Mouse (Mus musculus): ENCODE measurements around the gene Kcnma1. TPM values are rescaled to one million over a fixed set of nuclear protein-coding genes. Genes with fewer than 3 reads are reported as not detected.

Gene Kcnma1
- polyA plus RNA-seq, 1 experiment from 2014 or later, result 9.0 TPM

DNA sequence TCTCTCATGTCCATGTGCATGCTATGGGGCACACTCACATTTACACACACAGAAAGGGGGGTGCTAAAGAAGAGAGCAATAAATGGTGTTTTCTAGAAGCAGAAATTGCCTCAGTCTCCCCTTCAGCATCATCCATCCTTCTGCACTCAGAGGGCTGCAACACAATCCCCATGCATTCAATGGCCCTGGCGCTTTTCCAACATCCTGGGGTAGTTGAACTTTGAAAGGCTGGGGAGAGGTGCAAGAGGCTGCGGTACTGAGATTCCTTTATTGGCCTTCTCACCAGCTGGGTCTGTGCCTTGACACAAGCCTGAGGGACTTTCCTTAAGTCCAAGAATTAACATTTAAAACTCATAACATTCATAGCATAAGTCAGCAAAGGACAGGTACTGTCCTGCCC lies 8.0 kb downstream of the Kcnma1 start:
- no peak overlapping the region for H3K9ac ChIP-seq (replicated peaks)
- H3K4me2 ChIP-seq (replicated peaks), result no peak overlapping the region
- H3K27me3 ChIP-seq, result peaks cover 24% of the 10 kb centered on the region
- no peak overlapping the region for H3K27ac ChIP-seq (replicated peaks)
- 29% methylated on average over 2 of the region's 2 CpGs for WGBS
- H3K36me3 ChIP-seq, result no peaks in the 10 kb centered on the region
- no peaks in the 10 kb centered on the region for H3K9me3 ChIP-seq
- ATAC-seq (replicated peaks), result no peak
- no peak overlapping the region for H3K4me3 ChIP-seq
- peaks cover 11% of the 10 kb centered on the region; the same call in 1 of the 2 replicates for H3K4me1 ChIP-seq

DNA sequence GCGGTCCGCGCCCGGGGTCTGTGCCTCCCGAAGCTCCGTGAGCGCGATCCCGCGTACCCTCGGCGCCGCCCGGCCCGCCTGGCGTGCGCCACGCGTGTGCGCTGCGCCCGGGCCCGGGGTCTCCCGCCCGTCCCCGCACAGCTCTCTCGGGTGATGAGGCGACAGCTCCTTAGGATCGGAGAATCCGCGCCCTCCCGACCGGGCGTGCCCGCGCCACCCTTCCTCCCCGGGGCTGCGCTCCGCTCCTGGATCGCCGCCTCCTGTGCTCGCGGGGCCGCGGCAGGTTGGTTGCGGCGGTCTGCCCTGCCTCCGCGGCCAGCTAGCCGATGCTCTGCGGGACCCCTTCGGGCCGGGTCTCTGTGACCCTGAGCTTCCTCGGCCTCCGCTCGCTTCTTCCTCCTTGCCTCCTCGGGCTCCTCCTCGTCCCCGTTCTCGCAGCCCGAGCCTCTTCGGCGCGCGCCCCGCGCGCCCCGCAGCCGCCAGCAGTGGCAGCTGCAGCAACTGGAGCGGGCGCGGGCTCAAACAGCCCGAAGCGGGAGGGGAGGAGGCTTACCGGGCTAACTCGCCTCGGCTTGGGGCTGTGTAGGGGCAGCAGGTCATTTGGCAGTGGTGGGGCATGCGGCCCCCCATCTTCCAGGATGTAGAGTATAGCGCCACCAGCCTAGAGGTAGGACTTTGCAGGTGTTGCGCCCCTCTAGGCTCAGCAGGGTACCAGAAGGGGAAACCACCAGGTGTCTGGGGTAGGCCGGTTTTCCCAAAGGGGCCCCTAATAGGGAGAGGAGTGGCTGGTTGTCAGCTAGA lies 9.6 kb downstream of the Kcnma1 start:
- peak overlapping the region; percentile 70 for H3K4me2 ChIP-seq (replicated peaks)
- ATAC-seq (replicated peaks), result peak; percentile 77
- H3K4me1 ChIP-seq, result peaks cover 11% of the 10 kb centered on the region; the same call in 1 of the 2 replicates
- WGBS, result under 1% methylated on average over 66 of the region's 82 CpGs
- H3K27me3 ChIP-seq, result peaks cover 27% of the 10 kb centered on the region
- no peaks in the 10 kb centered on the region for H3K36me3 ChIP-seq
- peak overlapping the region; percentile 72 for H3K4me3 ChIP-seq
- peak overlapping the region; percentile 88 for H3K27ac ChIP-seq (replicated peaks)
- peak overlapping the region; percentile 78 for H3K9ac ChIP-seq (replicated peaks)
- H3K9me3 ChIP-seq, result no peaks in the 10 kb centered on the region

- peak; percentile 80 for ATAC-seq (replicated peaks)
- peaks cover 27% of the 10 kb centered on the region for H3K27me3 ChIP-seq
These were observed 10.6 kb downstream of the Kcnma1 start for GRCm38 (mm10) chr14:24003450-24004381.

GRCm38 (mm10) chr14:24002647-24003046 lies 11.6 kb downstream of the Kcnma1 start:
- Histone ChIP-seq H3K9ac (replicated peaks) (no peak overlapping the region), H3K4me2 (replicated peaks) (peak overlapping the region; percentile 70), H3K27ac (replicated peaks) (no peak overlapping the region), H3K9me3 (no peaks in the 10 kb centered on the region), H3K27me3 (peaks cover 27% of the 10 kb centered on the region), H3K36me3 (no peaks in the 10 kb centered on the region), H3K4me1 (peaks cover 11% of the 10 kb centered on the region; the same call in 1 of the 2 replicates), H3K4me3 (peak overlapping the region; percentile 72)
- no peak for ATAC-seq (replicated peaks)
- 39% methylated on average over 5 of the region's 5 CpGs for WGBS

More at GRCm38 (mm10) chr14:24003450-24004381, 10.6 kb downstream of the Kcnma1 start:
- peak overlapping the region; percentile 70 for H3K4me2 ChIP-seq (replicated peaks)
- peak overlapping the region; percentile 72 for H3K4me3 ChIP-seq
- H3K9ac ChIP-seq (replicated peaks), result peak overlapping the region; percentile 78
- H3K9me3 ChIP-seq, result no peaks in the 10 kb centered on the region
- H3K27ac ChIP-seq (replicated peaks), result peak overlapping the region; percentile 88
- H3K36me3 ChIP-seq, result no peaks in the 10 kb centered on the region
- H3K4me1 ChIP-seq, result peaks cover 11% of the 10 kb centered on the region; the same call in 1 of the 2 replicates
- WGBS, result under 1% methylated on average over 70 of the region's 85 CpGs

DNA sequence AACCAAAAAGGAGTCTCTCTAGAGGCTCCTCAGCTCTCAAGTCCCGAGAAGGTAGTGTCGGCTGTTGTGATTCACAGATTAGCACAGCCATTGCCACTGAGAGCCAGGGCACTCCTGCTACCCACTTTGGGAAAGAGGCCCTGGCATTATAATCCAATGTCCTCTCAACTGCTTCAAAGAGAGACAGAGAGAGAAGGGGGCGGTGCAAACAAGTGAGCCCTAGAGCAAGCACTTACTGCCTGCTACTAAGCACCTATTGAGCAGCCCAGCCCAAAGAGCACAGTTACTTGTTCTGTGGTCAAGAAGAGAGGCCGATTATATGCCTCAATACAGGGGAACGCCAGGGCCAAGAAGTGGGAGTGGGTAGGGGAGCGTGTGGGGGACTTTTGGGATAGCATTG lies 16.4 kb downstream of the Kcnma1 start:
- H3K4me2 ChIP-seq (replicated peaks), result no peak overlapping the region
- peaks cover 13% of the 10 kb centered on the region for H3K27me3 ChIP-seq
- H3K4me1 ChIP-seq, result 0 out of 2 replicates have a peak, but pooled peaks cover 4% of the 10 kb centered on the region
- no peak overlapping the region for H3K4me3 ChIP-seq
- no peak overlapping the region for H3K9ac ChIP-seq (replicated peaks)
- 63% methylated on average over 6 of the region's 6 CpGs for WGBS
- no peak overlapping the region for H3K27ac ChIP-seq (replicated peaks)
- H3K36me3 ChIP-seq, result no peaks in the 10 kb centered on the region
- H3K9me3 ChIP-seq, result no peaks in the 10 kb centered on the region
- no peak for ATAC-seq (replicated peaks)

GRCm38 (mm10) chr14:23995831-23996230 lies 18.5 kb downstream of the Kcnma1 start:
- H3K36me3 ChIP-seq, result no peaks in the 10 kb centered on the region
- H3K27me3 ChIP-seq, result 0 out of 2 replicates have a peak, but pooled peaks cover under 1% of the 10 kb centered on the region
- WGBS, result 94% methylated on average over 3 of the region's 3 CpGs
- H3K4me3 ChIP-seq, result no peak overlapping the region
- ATAC-seq (replicated peaks), result no peak
- no peak overlapping the region for H3K27ac ChIP-seq (replicated peaks)
- no peaks in the 10 kb centered on the region for H3K9me3 ChIP-seq
- no peak overlapping the region for H3K4me2 ChIP-seq (replicated peaks)
- no peak overlapping the region for H3K9ac ChIP-seq (replicated peaks)
- no peaks in the 10 kb centered on the region for H3K4me1 ChIP-seq

- Histone ChIP-seq H3K4me1 (no peaks in the 10 kb centered on the region), H3K9ac (replicated peaks) (no peak overlapping the region), H3K27ac (replicated peaks) (no peak overlapping the region), H3K4me3 (no peak overlapping the region), H3K36me3 (no peaks in the 10 kb centered on the region), H3K27me3 (no peaks in the 10 kb centered on the region), H3K4me2 (replicated peaks) (no peak overlapping the region), H3K9me3 (no peaks in the 10 kb centered on the region)
- WGBS, result 83% methylated on average over 7 of the region's 7 CpGs
- no peak for ATAC-seq (replicated peaks)
These were observed 23.4 kb downstream of the Kcnma1 start for GRCm38 (mm10) chr14:23990871-23991270.

DNA sequence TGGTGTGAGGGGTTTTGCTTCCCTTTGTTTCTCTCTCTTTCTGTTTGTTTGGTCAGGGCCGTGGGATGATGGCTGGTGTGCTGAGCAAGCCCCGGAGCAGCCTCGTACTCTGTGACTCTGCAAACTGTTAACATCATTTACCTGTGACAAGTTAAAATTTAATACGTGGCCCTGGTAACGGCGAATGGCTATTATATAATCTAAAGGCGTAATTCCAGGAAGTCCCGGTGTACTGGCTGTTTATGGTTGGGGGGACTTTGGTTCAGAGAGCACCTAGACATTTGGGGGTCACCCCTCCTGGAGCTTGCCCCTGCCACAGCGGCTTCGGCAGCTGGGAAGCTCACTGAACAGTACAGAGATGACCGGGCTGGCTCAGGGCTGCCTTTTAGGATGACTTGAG lies 24.6 kb downstream of the Kcnma1 start:
- no peak for ATAC-seq (replicated peaks)
- Histone ChIP-seq H3K36me3 (no peaks in the 10 kb centered on the region), H3K27ac (replicated peaks) (no peak overlapping the region), H3K4me1 (no peaks in the 10 kb centered on the region), H3K4me2 (replicated peaks) (no peak overlapping the region), H3K27me3 (no peaks in the 10 kb centered on the region), H3K9ac (replicated peaks) (no peak overlapping the region), H3K4me3 (no peak overlapping the region), H3K9me3 (no peaks in the 10 kb centered on the region)
- WGBS, result 82% methylated on average over 11 of the region's 11 CpGs

- WGBS, result 92% methylated on average over 8 of the region's 8 CpGs
- Histone ChIP-seq H3K27ac (replicated peaks) (no peak overlapping the region), H3K36me3 (no peaks in the 10 kb centered on the region), H3K9ac (replicated peaks) (no peak overlapping the region), H3K4me1 (no peaks in the 10 kb centered on the region), H3K9me3 (no peaks in the 10 kb centered on the region), H3K4me3 (no peak overlapping the region), H3K27me3 (no peaks in the 10 kb centered on the region), H3K4me2 (replicated peaks) (no peak overlapping the region)
- no peak for ATAC-seq (replicated peaks)
These were observed 32.1 kb downstream of the Kcnma1 start for GRCm38 (mm10) chr14:23982205-23982604.

- no peak for ATAC-seq (replicated peaks)
- H3K4me2 ChIP-seq (replicated peaks), result no peak overlapping the region
- H3K27me3 ChIP-seq, result no peaks in the 10 kb centered on the region
- 86% methylated on average over 2 of the region's 2 CpGs for WGBS
- no peaks in the 10 kb centered on the region for H3K4me1 ChIP-seq
- no peak overlapping the region for H3K9ac ChIP-seq (replicated peaks)
- H3K4me3 ChIP-seq, result no peak overlapping the region
- H3K27ac ChIP-seq (replicated peaks), result no peak overlapping the region
- H3K36me3 ChIP-seq, result no peaks in the 10 kb centered on the region
- H3K9me3 ChIP-seq, result no peaks in the 10 kb centered on the region
These were observed 39.6 kb downstream of the Kcnma1 start for GRCm38 (mm10) chr14:23974685-23975084.

DNA sequence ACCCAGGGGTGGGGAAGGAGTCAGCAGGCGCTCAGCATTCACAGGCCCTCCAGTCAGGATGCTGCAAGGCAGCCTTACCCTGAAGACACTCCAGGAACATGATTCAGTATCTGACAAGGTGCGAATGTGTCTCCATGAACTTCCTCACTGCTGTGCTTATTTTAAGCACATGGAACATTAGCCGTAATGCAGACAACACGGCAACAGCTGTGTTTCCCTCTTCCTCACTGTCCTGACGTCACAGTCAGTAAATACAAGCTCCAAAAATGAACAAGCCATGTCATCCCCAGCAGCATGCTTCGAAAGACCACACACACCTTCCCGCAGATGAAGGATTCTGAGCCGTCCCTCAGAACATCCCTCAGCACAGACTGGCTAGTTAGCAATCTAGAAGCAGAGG lies 47.8 kb downstream of the Kcnma1 start:
- no peaks in the 10 kb centered on the region for H3K9me3 ChIP-seq
- no peaks in the 10 kb centered on the region for H3K36me3 ChIP-seq
- H3K4me1 ChIP-seq, result no peaks in the 10 kb centered on the region
- no peak overlapping the region for H3K9ac ChIP-seq (replicated peaks)
- H3K27me3 ChIP-seq, result no peaks in the 10 kb centered on the region
- no peak for ATAC-seq (replicated peaks)
- WGBS, result 80% methylated on average over 8 of the region's 8 CpGs
- no peak overlapping the region for H3K4me3 ChIP-seq
- H3K27ac ChIP-seq (replicated peaks), result no peak overlapping the region
- no peak overlapping the region for H3K4me2 ChIP-seq (replicated peaks)

GRCm38 (mm10) chr14:23959061-23959460 lies 55.2 kb downstream of the Kcnma1 start:
- no peaks in the 10 kb centered on the region for H3K36me3 ChIP-seq
- ATAC-seq (replicated peaks), result no peak
- H3K4me2 ChIP-seq (replicated peaks), result no peak overlapping the region
- WGBS, result 79% methylated on average over 11 of the region's 11 CpGs
- no peaks in the 10 kb centered on the region for H3K4me1 ChIP-seq
- H3K4me3 ChIP-seq, result no peak overlapping the region
- H3K9ac ChIP-seq (replicated peaks), result no peak overlapping the region
- no peaks in the 10 kb centered on the region for H3K27me3 ChIP-seq
- no peaks in the 10 kb centered on the region for H3K9me3 ChIP-seq
- no peak overlapping the region for H3K27ac ChIP-seq (replicated peaks)

Measured in forebrain, embryonic 15.5 days (tissue).